Mouse (Mus musculus) myocyte (in vitro differentiated cells): ENCODE measurements at regions not wholly inside any gene's neighbourhood (a gene's known extent, or its start where the extent isn't known, plus 50 kb on each side); places are given as distances from the start of the nearest gene placed in this dataset.

Experiments used
- CEBPB ChIP-seq: IDR thresholded peaks from 2 replicates; pipeline ENCODE4 v1.6.1; 2011; ENCODE audit warnings: mild to moderate bottlenecking, moderate library complexity; ENCODE audit not compliant: poor library complexity, insufficient read depth, severe bottlenecking
- E2F4 ChIP-seq: IDR thresholded peaks from one replicate; pipeline ENCODE4 v1.6.1; 2011; ENCODE audit warnings: mild to moderate bottlenecking, control low read depth, moderate library complexity; ENCODE audit not compliant: insufficient read depth
- MAX ChIP-seq: IDR thresholded peaks from one replicate; pipeline ENCODE4 v1.6.1; 2011; ENCODE audit warnings: low read depth, mild to moderate bottlenecking, control low read depth
- MYOD1 ChIP-seq, 3 experiments: IDR thresholded peaks; one replicate each; pipeline ENCODE4 v1.6.1; 2011; ENCODE audit warnings: control low read depth in 2 of 3, low read depth in 2 of 3, mild to moderate bottlenecking in 2 of 3, moderate library complexity in 1 of 3; ENCODE audit not compliant: insufficient read length in 2 of 3, control insufficient read depth in 1 of 3
- MYOG ChIP-seq, 3 experiments: IDR thresholded peaks; one replicate each; pipeline ENCODE4 v1.6.1; 2011; ENCODE audit warnings: control low read depth in 2 of 3, low read depth in 2 of 3, mild to moderate bottlenecking in 2 of 3; ENCODE audit not compliant: insufficient read length in 2 of 3, control insufficient read depth in 1 of 3, insufficient read depth in 1 of 3
- POLR2A ChIP-seq: IDR thresholded peaks from one replicate; pipeline ENCODE4 v1.6.1; 2011; ENCODE audit warnings: low read depth, mild to moderate bottlenecking, control low read depth, moderate library complexity; ENCODE audit not compliant: insufficient read length
- POLR2AphosphoS2 ChIP-seq: IDR thresholded peaks from one replicate; pipeline ENCODE4 v1.6.1; 2011; ENCODE audit warnings: low read depth, control low read depth; ENCODE audit not compliant: insufficient read length
- REST ChIP-seq: IDR thresholded peaks from one replicate; pipeline ENCODE4 v1.6.1; 2011; ENCODE audit warnings: mild to moderate bottlenecking, control low read depth, moderate library complexity; ENCODE audit not compliant: insufficient read depth, insufficient read length
- SRF ChIP-seq: IDR thresholded peaks from one replicate; pipeline ENCODE4 v1.6.1; 2011; ENCODE audit warnings: low read depth; ENCODE audit not compliant: control insufficient read depth, insufficient read length
- TCF12 ChIP-seq: IDR thresholded peaks from one replicate; pipeline ENCODE4 v1.6.1; 2011; ENCODE audit warnings: mild to moderate bottlenecking, control low read depth; ENCODE audit not compliant: poor library complexity, insufficient read depth, severe bottlenecking
- TCF3 ChIP-seq: IDR thresholded peaks from one replicate; pipeline ENCODE4 v1.6.1; 2011; ENCODE audit warnings: low read depth, control low read depth; ENCODE audit not compliant: insufficient read length
- USF1 ChIP-seq: IDR thresholded peaks from one replicate; pipeline ENCODE4 v1.6.1; 2011; ENCODE audit warnings: low read depth, mild to moderate bottlenecking, control low read depth, moderate library complexity

DNA sequence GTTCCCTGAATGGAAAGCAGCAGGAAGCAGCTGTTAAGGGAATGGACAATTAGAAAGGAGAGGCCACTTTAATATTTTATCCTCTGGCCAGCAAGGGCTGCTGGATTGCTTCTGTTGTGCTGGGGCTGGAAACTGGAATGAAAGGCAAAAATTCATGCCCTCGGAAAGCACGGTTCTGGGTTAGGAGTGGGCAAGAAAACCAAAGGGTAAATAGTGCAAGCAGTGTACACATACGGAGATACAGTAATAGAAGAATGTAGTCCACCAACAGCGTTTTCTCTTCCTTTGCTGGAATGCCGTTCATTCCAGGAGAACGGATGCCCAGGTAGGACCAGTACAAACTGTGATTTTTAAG lies 50.8 kb upstream of the Zfr start:
- TF ChIP-seq MYOD1 (IDR thresholded peaks at IDR 0.05; ENCODE audit: control insufficient read depth in 1 of 3, insufficient read length in 2 of 3, low read depth in 2 of 3) (no peak), MAX (no peak), POLR2A (no peak), REST (no peak), E2F4 (no peak), CEBPB (no peak), TCF12 (no peak), TCF3 (no peak), MYOG (IDR thresholded peaks at IDR 0.05; ENCODE audit: control insufficient read depth in 1 of 3, insufficient read depth in 1 of 3, insufficient read length in 2 of 3, low read depth in 2 of 3) (no peak), USF1 (no peak), POLR2AphosphoS2 (no peak), SRF (no peak)
